Mouse (Mus musculus) heart, postnatal 0 days (tissue): ENCODE data around the gene Tldc1.

Experiments
- CTCF ChIP-seq: IDR thresholded peaks from 2 replicates; pipeline ENCODE4 v1.5.1; 2016; ENCODE audit warnings: antibody characterized with exemption, control low read depth, low read depth
- EP300 ChIP-seq: IDR thresholded peaks from 2 replicates; pipeline ENCODE4 v1.6.1; 2016; ENCODE audit warnings: antibody characterized with exemption, low read depth

- TF ChIP-seq CTCF (no peak), EP300 (no peak)
Observed at GRCm38 (mm10) chr8:119819976-119820375, 41.8 kb upstream of the Tldc1 start.
